Mouse (Mus musculus) CH12.LX (cell line): Measurements from ENCODE around the gene Rgl2. TPM values are rescaled to one million over a fixed set of nuclear protein-coding genes. Genes with fewer than 3 reads are reported as not detected.

Source experiments
- DNase-seq: peaks from one replicate; pipeline ENCODE4 v3.0.0-alpha.2; 2013; ENCODE audit errors: extremely low read depth
- H3K27ac ChIP-seq: 2 replicates; pipeline ENCODE4 v1.5.1; 2012; ENCODE audit warnings: low read depth, mild to moderate bottlenecking, control low read depth, moderate library complexity; ENCODE audit not compliant: insufficient read depth
- H3K27me3 ChIP-seq: replicated peaks from 2 replicates; pipeline ENCODE3; 2012; ENCODE audit warnings: inconsistent platforms
- H3K36me3 ChIP-seq, 2 experiments: replicated peaks in 1 of 2; 2 replicates each; pipeline versions ENCODE3 to v1.6.1; 2012; ENCODE audit warnings: inconsistent platforms in 1 of 2, low read length in 1 of 2, mild to moderate bottlenecking in 1 of 2, mixed read lengths in 1 of 2, moderate library complexity in 1 of 2; ENCODE audit not compliant: control insufficient read depth in 1 of 2, insufficient read depth in 1 of 2
- H3K4me1 ChIP-seq, 2 experiments: 2 replicates each; pipeline ENCODE4 v1.6.1; 2012; ENCODE audit warnings: inconsistent platforms in 1 of 2, moderate library complexity in 1 of 2; ENCODE audit not compliant: insufficient read depth in 2 of 2, control insufficient read depth in 1 of 2
- H3K4me2 ChIP-seq: 2 replicates; pipeline ENCODE4 v1.6.1; 2012; ENCODE audit warnings: low read depth, mild to moderate bottlenecking, control low read depth; ENCODE audit not compliant: poor library complexity, insufficient read depth, severe bottlenecking
- H3K4me3 ChIP-seq, 3 experiments: fragments of 150-350 bp in 1 of 3; sonication (generic) in 1 of 3; replicated peaks in 1 of 3; 2 replicates each; pipeline versions ENCODE3 to v1.5.1; 2011 to 2012; ENCODE audit warnings: low read depth in 2 of 3, low read length in 2 of 3, mild to moderate bottlenecking in 2 of 3, moderate library complexity in 2 of 3, control low read depth in 1 of 3, improper control_type of control experiment in 1 of 3, inconsistent platforms in 1 of 3, mixed read lengths in 1 of 3; ENCODE audit not compliant: poor library complexity in 1 of 3
- H3K79me2 ChIP-seq: replicated peaks from 2 replicates; pipeline ENCODE4 v1.6.1; 2012; ENCODE audit warnings: mild to moderate bottlenecking, moderate library complexity; ENCODE audit not compliant: control insufficient read depth, poor library complexity, insufficient read depth, severe bottlenecking; ENCODE audit errors: extremely low read depth
- H3K9ac ChIP-seq: 2 replicates; pipeline ENCODE4 v1.6.1; 2012; ENCODE audit warnings: low read depth, mild to moderate bottlenecking, control low read depth, moderate library complexity; ENCODE audit not compliant: insufficient read depth
- H3K9me3 ChIP-seq: replicated peaks from 2 replicates; pipeline ENCODE3; 2012; ENCODE audit warnings: low read length, inconsistent platforms, mixed read lengths
- BHLHE40 ChIP-seq: IDR thresholded peaks from 2 replicates; pipeline ENCODE4 v1.6.1; 2011; ENCODE audit warnings: mild to moderate bottlenecking, low read depth, low read length, improper control_type of control experiment
- CHD1 ChIP-seq: IDR thresholded peaks from 2 replicates; pipeline ENCODE4 v1.6.1; 2012; ENCODE audit warnings: low read depth, low read length, improper control_type of control experiment, inconsistent platforms
- ELF1 ChIP-seq: IDR thresholded peaks from 2 replicates; pipeline ENCODE4 v1.6.1; 2014; ENCODE audit warnings: low read depth, mild to moderate bottlenecking, inconsistent platforms, low read length, improper control_type of control experiment
- HCFC1 ChIP-seq: IDR thresholded peaks from 2 replicates; pipeline ENCODE4 v1.6.1; 2012; ENCODE audit warnings: low read depth, mild to moderate bottlenecking, inconsistent platforms, low read length, improper control_type of control experiment
- IRF4 ChIP-seq: IDR thresholded peaks from 2 replicates; pipeline ENCODE4 v1.6.1; 2014; ENCODE audit warnings: low read depth, mild to moderate bottlenecking, inconsistent platforms, low read length, improper control_type of control experiment
- JUND ChIP-seq: conservative IDR thresholded peaks from 2 replicates; pipeline ENCODE4 v1.6.1; 2011; ENCODE audit warnings: low read depth, low read length, improper control_type of control experiment
- MAX ChIP-seq: IDR thresholded peaks from 2 replicates; pipeline ENCODE4 v1.6.1; 2011; ENCODE audit warnings: low read length, improper control_type of control experiment
- MEF2A ChIP-seq: IDR thresholded peaks from 2 replicates; pipeline ENCODE4 v1.6.1; 2014; ENCODE audit warnings: low read depth, mild to moderate bottlenecking, inconsistent platforms, low read length, improper control_type of control experiment, borderline replicate concordance
- MYC ChIP-seq: IDR thresholded peaks from 2 replicates; pipeline ENCODE4 v1.6.1; 2011; ENCODE audit warnings: low read depth, mild to moderate bottlenecking, improper control_type of control experiment, low read length
- POLR2A ChIP-seq: IDR thresholded peaks from 2 replicates; pipeline ENCODE4 v1.6.1; 2011; ENCODE audit warnings: low read depth, mild to moderate bottlenecking, improper control_type of control experiment, low read length
- RAD21 ChIP-seq: IDR thresholded peaks from 2 replicates; pipeline ENCODE4 v1.6.1; 2011; ENCODE audit warnings: low read depth, mild to moderate bottlenecking, low read length, improper control_type of control experiment, moderate library complexity
- ZC3H11A ChIP-seq: IDR thresholded peaks from 2 replicates; pipeline ENCODE4 v1.6.1; 2012; ENCODE audit warnings: low read depth, mild to moderate bottlenecking, inconsistent platforms, low read length, improper control_type of control experiment
- dilution Hi-C: fragments of 300-500 bp; cut with MboI; formaldehyde crosslinking; loops from 2 replicates; pipeline ENCODE4 v1.14.3; 2020; ENCODE audit warnings: low sequenced_read_pairs; ENCODE audit not compliant: extremely low pct_unique_long_range_greater_than_20kb, extremely low pct_ligation_motif_present
- in situ Hi-C: fragments of 300-500 bp; cut with MboI; formaldehyde crosslinking; loops from 3 replicates; pipeline ENCODE4 v1.14.3; 2019; ENCODE audit warnings: low sequenced_read_pairs, low pct_ligation_motif_present, low pct_unique_long_range_greater_than_20kb, mixed read lengths
- polyA plus RNA-seq: library from polyadenylated mRNA; unstranded; fragments of >175 nt; gene quantifications from 2 replicates; pipeline ENCODE4 v1.2.1, GENCODE M21; 2012; ENCODE audit warnings: low read depth; ENCODE audit not compliant: insufficient read length
- total RNA-seq, 2 experiments: library from RNA; depleted of rRNA; stranded (reverse); fragments of 300-350 nt in 1 of 2; fragments of >200 nt in 1 of 2; gene quantifications; 2 replicates each; pipeline ENCODE4 v1.2.3; 2012 to 2014

The Rgl2 gene
- total and polyA plus RNA-seq, 3 experiments, result 20.1 to 29.1 (median 25.6) TPM

GRCm38 (mm10) chr17:33935422-33936055 lies 6.2 kb downstream of the Rgl2 start:
- TF ChIP-seq POLR2A (no peak), ELF1 (no peak)
- H3K4me3 ChIP-seq, result no peak overlapping the region
- in situ Hi-C loops (no loop called here), dilution Hi-C loops (no loop called here)
- no peak overlapping the region for H3K27ac ChIP-seq
- DNase-seq, result no peak
- H3K9me3 ChIP-seq, result no peaks in the 10 kb centered on the region
- H3K27me3 ChIP-seq, result no peaks in the 10 kb centered on the region
- peaks cover 31 to 70% of the 10 kb centered on the region in 2 experiments for H3K36me3 ChIP-seq
- peaks cover 13% of the 10 kb centered on the region for H3K79me2 ChIP-seq
- H3K9ac ChIP-seq, result no peak overlapping the region
- H3K4me2 ChIP-seq, result no peak overlapping the region
- peaks cover 8 to 29% of the 10 kb centered on the region in 2 experiments for H3K4me1 ChIP-seq

- no peak for TF ChIP-seq CHD1
- TF ChIP-seq MEF2A, result no peak
- no peak for TF ChIP-seq MYC
- Histone ChIP-seq H3K4me1 (peaks cover 5 to 27% of the 10 kb centered on the region in 2 experiments), H3K79me2 (peaks cover 27% of the 10 kb centered on the region), H3K4me3 (no peak overlapping the region), H3K27me3 (no peaks in the 10 kb centered on the region), H3K4me2 (no peak overlapping the region), H3K9me3 (no peaks in the 10 kb centered on the region), H3K27ac (no peak overlapping the region), H3K36me3 (peaks cover 33 to 72% of the 10 kb centered on the region in 2 experiments), H3K9ac (no peak overlapping the region)
- dilution Hi-C loops (no loop called here), in situ Hi-C loops (no loop called here)
- no peak for DNase-seq
These were observed 7.7 kb downstream of the Rgl2 start for GRCm38 (mm10) chr17:33936993-33937392.

DNA sequence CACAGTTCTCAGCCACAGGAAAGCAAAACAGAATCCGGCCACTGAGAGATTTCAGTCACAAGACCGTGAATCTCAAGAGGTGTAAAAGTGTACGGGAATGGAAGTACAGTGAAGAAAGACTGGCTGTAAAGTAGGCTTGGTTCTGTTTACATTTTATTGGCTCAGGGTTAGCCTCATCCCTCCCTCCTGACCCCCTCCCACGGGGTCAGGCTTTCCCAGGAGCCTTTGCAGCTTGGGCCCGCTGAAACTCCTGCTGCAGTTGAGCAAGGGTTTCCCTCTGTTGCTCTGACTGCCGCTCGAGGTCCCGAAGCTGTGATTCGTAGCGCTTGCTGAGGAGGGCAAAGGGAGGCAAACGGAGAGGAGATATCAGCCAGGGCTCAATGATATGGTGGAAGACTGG lies 9.4 kb downstream of the Rgl2 start:
- dilution Hi-C loops (no loop called here), in situ Hi-C loops (no loop called here)
- Histone ChIP-seq H3K9me3 (no peaks in the 10 kb centered on the region), H3K27me3 (no peaks in the 10 kb centered on the region), H3K4me1 (peaks cover 7 to 28% of the 10 kb centered on the region in 2 experiments), H3K79me2 (peaks cover 31% of the 10 kb centered on the region), H3K4me3 (no peak overlapping the region), H3K4me2 (peak overlapping the region; percentile 63; the same call in 1 of the 2 replicates), H3K27ac (no peak overlapping the region), H3K36me3 (peaks cover 36 to 68% of the 10 kb centered on the region in 2 experiments), H3K9ac (no peak overlapping the region)
- DNase-seq, result no peak
- no peak for TF ChIP-seq IRF4
- TF ChIP-seq JUND, result no peak
- no peak for TF ChIP-seq RAD21
- TF ChIP-seq MEF2A, result no peak
- no peak for TF ChIP-seq ZC3H11A
- TF ChIP-seq HCFC1, result no peak
- no peak for TF ChIP-seq BHLHE40
- no peak for TF ChIP-seq MAX
